Mouse (Mus musculus) ES-Bruce4 (cell line): ENCODE results near the gene Tyw5. TPM values are rescaled to one million over a fixed set of nuclear protein-coding genes. Genes with fewer than 3 reads are reported as not detected.

Experiments used
- H3K27ac ChIP-seq: 2 replicates; pipeline ENCODE4 v1.5.1; 2012; ENCODE audit warnings: low read length, inconsistent platforms; ENCODE audit not compliant: insufficient read depth
- H3K27me3 ChIP-seq: 2 replicates; pipeline ENCODE4 v1.6.1; 2012; ENCODE audit warnings: mild to moderate bottlenecking, low read length, inconsistent platforms; ENCODE audit not compliant: control insufficient read depth, poor library complexity, insufficient read depth, severe bottlenecking
- H3K36me3 ChIP-seq: 2 replicates; pipeline ENCODE4 v1.6.1; 2012; ENCODE audit warnings: inconsistent platforms, mild to moderate bottlenecking, low read length, moderate library complexity; ENCODE audit not compliant: control insufficient read depth, poor library complexity, insufficient read depth, severe bottlenecking
- H3K4me1 ChIP-seq: one replicate; pipeline ENCODE4 v1.8.1; 2011; ENCODE audit warnings: low read length; ENCODE audit not compliant: control insufficient read depth, insufficient read depth
- H3K4me3 ChIP-seq: 2 replicates; pipeline ENCODE4 v1.5.1; 2011; ENCODE audit warnings: low read depth, mild to moderate bottlenecking, low read length
- H3K9ac ChIP-seq: 2 replicates; pipeline ENCODE4 v1.6.1; 2012; ENCODE audit warnings: low read depth, mild to moderate bottlenecking, inconsistent platforms; ENCODE audit not compliant: poor library complexity, severe bottlenecking
- H3K9me3 ChIP-seq: replicated peaks from 2 replicates; pipeline ENCODE4 v1.6.1; 2012; ENCODE audit warnings: mild to moderate bottlenecking, low read length, inconsistent platforms; ENCODE audit not compliant: control insufficient read depth, poor library complexity, insufficient read depth, severe bottlenecking
- CTCF ChIP-seq: IDR thresholded peaks from one replicate; pipeline ENCODE4 v1.8.1; 2011; ENCODE audit warnings: low read depth, low read length
- EP300 ChIP-seq: IDR thresholded peaks from 2 replicates; pipeline ENCODE4 v1.6.1; 2011; ENCODE audit warnings: low read depth, low read length; ENCODE audit not compliant: insufficient read depth
- POLR2A ChIP-seq: IDR thresholded peaks from one replicate; pipeline ENCODE4 v1.8.1; 2011; ENCODE audit warnings: low read length; ENCODE audit not compliant: insufficient read depth
- polyA plus RNA-seq: library from polyadenylated mRNA; stranded (reverse); fragments of >200 nt; gene quantifications from 2 replicates; pipeline ENCODE4 v1.2.4, GENCODE M21; 2011; ENCODE audit warnings: low read depth; ENCODE audit not compliant: missing spikeins, insufficient read depth, insufficient read length

Tyw5 gene
- polyA plus RNA-seq, 1 experiment = 34.4 TPM

GRCm38 (mm10) chr1:57351941-57352340 is 55.0 kb downstream of the Tyw5 start:
- H3K4me1 ChIP-seq = no peaks in the 10 kb centered on the region
- TF ChIP-seq POLR2A = no peak
- no peaks in the 10 kb centered on the region for H3K27me3 ChIP-seq
- no peaks in the 10 kb centered on the region for H3K36me3 ChIP-seq
- H3K9ac ChIP-seq = no peak overlapping the region
- no peaks in the 10 kb centered on the region for H3K9me3 ChIP-seq
- H3K4me3 ChIP-seq = no peak overlapping the region
- no peak overlapping the region for H3K27ac ChIP-seq

- no peak overlapping the region for H3K4me3 ChIP-seq
- H3K4me1 ChIP-seq = peaks cover 4% of the 10 kb centered on the region
- no peaks in the 10 kb centered on the region for H3K9me3 ChIP-seq
- no peak for TF ChIP-seq EP300
- TF ChIP-seq POLR2A = no peak
- TF ChIP-seq CTCF = no peak
- no peak overlapping the region for H3K9ac ChIP-seq
- H3K36me3 ChIP-seq = no peaks in the 10 kb centered on the region
- H3K27ac ChIP-seq = no peak overlapping the region
- no peaks in the 10 kb centered on the region for H3K27me3 ChIP-seq
Observed at GRCm38 (mm10) chr1:57347487-57347886, 59.4 kb downstream of the Tyw5 start.

GRCm38 (mm10) chr1:57341197-57341596 is 65.7 kb downstream of the Tyw5 start:
- Histone ChIP-seq H3K36me3 (no peaks in the 10 kb centered on the region), H3K27ac (no peak overlapping the region), H3K4me3 (no peak overlapping the region), H3K9ac (no peak overlapping the region), H3K27me3 (no peaks in the 10 kb centered on the region), H3K4me1 (peaks cover 4% of the 10 kb centered on the region), H3K9me3 (no peaks in the 10 kb centered on the region)
- no peak for TF ChIP-seq CTCF
- TF ChIP-seq POLR2A = no peak
- TF ChIP-seq EP300 = no peak

- H3K4me1 ChIP-seq = no peaks in the 10 kb centered on the region
- TF ChIP-seq CTCF = peak; percentile 2
- no peak for TF ChIP-seq POLR2A
- H3K27ac ChIP-seq = no peak overlapping the region
- no peaks in the 10 kb centered on the region for H3K27me3 ChIP-seq
- H3K9ac ChIP-seq = no peak overlapping the region
- H3K36me3 ChIP-seq = no peaks in the 10 kb centered on the region
- no peak overlapping the region for H3K4me3 ChIP-seq
- no peaks in the 10 kb centered on the region for H3K9me3 ChIP-seq
Observed at GRCm38 (mm10) chr1:57339156-57339796, 67.6 kb downstream of the Tyw5 start.

Other genes with a start within 250 kb of the Tyw5 start
- gene 1700066M21Rik, start 29.5 kb downstream of the Tyw5 start, polyA plus RNA-seq = 5.9 and 6.1 TPM in 2 replicates
- gene Maip1, start 773 bp downstream of the Tyw5 start, polyA plus RNA-seq = 10.7 and 11.4 TPM in 2 replicates